Mouse (Mus musculus) natural killer cell, adult 2 months (primary cell): Measurements from ENCODE around the gene Xylb.

Experiments used
- DNase-seq, 2 experiments: peaks; one replicate each; pipeline ENCODE4 v3.0.0; 2022; ENCODE audit warnings: low spot score in 2 of 2

The Xylb gene

GRCm38 (mm10) chr9:119401801-119402214, 44.6 kb downstream of the Xylb start, which contains the start of gene Acvr2b:
Acvr2b (plus strand) TSS chr9:119402118.
- DNase-seq = peak; percentile 8 to 44

GRCm38 (mm10) chr9:119402253-119403235, 45.4 kb downstream of the Xylb start:
- DNase-seq = no peak

GRCm38 (mm10) chr9:119403236-119403641, 46.1 kb downstream of the Xylb start:
- DNase-seq = no peak

- no peak for DNase-seq
Observed at GRCm38 (mm10) chr9:119404090-119404489, 46.9 kb downstream of the Xylb start.

GRCm38 (mm10) chr9:119407884-119408283, 50.7 kb downstream of the Xylb start:
- DNase-seq = no peak

GRCm38 (mm10) chr9:119408898-119409664, 51.9 kb downstream of the Xylb start:
- no peak for DNase-seq

GRCm38 (mm10) chr9:119409864-119410263, 52.7 kb downstream of the Xylb start:
- DNase-seq = no peak

- DNase-seq = no peak
Observed at GRCm38 (mm10) chr9:119418025-119418424, 60.8 kb downstream of the Xylb start.

- no peak for DNase-seq
Observed at GRCm38 (mm10) chr9:119419852-119420438, 62.8 kb downstream of the Xylb start.

- DNase-seq = no peak
Observed at GRCm38 (mm10) chr9:119425217-119425975, 68.2 kb downstream of the Xylb start.

GRCm38 (mm10) chr9:119425976-119426415, 68.8 kb downstream of the Xylb start:
- DNase-seq = no peak

GRCm38 (mm10) chr9:119426483-119426882, 69.3 kb downstream of the Xylb start:
- DNase-seq = no peak

- peak in 1 of 2 experiments; percentile 29 for DNase-seq
Observed at GRCm38 (mm10) chr9:119430311-119430710, 73.1 kb downstream of the Xylb start.

GRCm38 (mm10) chr9:119435855-119436254, 78.7 kb downstream of the Xylb start:
- no peak for DNase-seq

GRCm38 (mm10) chr9:119438065-119438464, 80.9 kb downstream of the Xylb start:
- no peak for DNase-seq

GRCm38 (mm10) chr9:119438498-119439000, 81.4 kb downstream of the Xylb start:
- DNase-seq = no peak
